Mouse (Mus musculus): ENCODE data around the gene Ubiad1.

Gene Ubiad1

DNA sequence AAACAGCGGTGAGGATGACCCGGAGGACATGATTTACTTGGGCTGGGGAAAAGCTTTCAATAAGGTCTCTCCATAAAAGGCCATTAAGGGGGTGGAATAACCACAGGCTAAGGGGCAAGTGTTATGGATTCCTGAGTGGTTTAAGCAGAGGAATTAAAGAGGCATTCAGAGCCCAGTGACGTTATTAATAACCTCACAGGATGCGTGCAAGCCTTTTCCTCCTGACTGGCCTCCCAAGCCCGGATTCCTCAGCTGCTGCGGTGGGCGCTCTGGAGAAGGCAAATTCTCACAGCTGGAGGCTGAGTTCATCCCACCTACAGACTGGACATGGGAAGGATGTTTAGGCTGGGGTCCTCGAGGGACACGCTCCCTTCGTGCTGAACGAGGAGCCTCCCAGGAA lies 39.8 kb downstream of the Ubiad1 start:
- peak; percentile 57 for DNase-seq (ENCODE audit: inconsistent ontology term)

GRCm38 (mm10) chr4:148403402-148403801 lies 41.2 kb downstream of the Ubiad1 start:
- no peak for DNase-seq (ENCODE audit: inconsistent ontology term)

DNA sequence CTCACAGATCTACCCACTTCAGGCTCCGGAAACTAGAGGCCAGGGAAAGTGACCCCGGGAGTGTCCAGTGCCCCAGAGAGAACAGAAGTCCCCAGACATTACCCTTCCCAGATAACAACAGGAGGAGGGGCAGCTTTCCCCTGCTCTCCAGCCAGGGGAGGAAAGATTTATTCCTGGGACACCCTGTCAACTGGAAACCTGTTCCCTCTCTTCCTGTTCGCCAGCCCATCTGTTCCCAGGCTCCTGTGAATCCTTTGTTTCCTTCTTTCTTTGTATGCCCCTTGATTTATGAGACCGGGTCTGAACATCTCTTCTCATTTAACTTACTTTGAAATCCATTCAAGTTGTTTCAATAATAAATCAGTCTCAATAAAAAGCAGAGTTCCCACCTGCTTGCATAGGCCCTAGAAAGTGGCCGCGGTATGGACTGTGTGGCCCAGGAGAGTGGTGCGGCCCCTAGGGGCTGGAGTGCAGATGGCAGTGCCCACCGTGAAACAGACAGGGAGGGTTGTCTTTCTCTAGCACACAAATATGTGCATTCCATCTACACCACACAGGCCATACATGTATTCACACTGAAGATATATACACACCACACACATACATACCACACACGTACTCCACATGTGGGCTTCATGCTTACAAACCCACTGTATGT lies 45.0 kb downstream of the Ubiad1 start:
- no peak for DNase-seq (ENCODE audit: inconsistent ontology term)

- DNase-seq (ENCODE audit: inconsistent ontology term) = no peak
Measured at GRCm38 (mm10) chr4:148397531-148398287, 46.9 kb downstream of the Ubiad1 start.

DNA sequence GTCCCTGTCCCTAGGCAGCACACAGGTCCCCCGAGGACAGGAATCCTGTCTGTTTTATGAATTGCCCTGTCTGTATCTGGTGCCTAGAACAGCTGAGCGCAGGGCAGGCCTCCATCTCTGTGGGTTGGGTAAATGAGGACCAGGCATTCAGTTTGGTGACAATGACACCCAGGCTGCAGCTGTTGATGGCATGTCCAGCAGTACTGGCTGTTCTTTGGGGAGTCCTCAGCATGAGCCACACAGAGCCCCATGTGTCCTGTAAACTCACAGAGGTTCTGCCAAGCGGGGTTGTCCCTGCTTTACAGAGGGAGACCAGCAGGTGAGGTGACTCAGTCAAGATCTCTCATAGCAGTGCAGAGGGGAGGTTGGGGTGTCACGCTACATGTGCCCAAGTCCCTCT lies 47.5 kb downstream of the Ubiad1 start:
- peak; percentile 35 for DNase-seq (ENCODE audit: inconsistent ontology term)

DNA sequence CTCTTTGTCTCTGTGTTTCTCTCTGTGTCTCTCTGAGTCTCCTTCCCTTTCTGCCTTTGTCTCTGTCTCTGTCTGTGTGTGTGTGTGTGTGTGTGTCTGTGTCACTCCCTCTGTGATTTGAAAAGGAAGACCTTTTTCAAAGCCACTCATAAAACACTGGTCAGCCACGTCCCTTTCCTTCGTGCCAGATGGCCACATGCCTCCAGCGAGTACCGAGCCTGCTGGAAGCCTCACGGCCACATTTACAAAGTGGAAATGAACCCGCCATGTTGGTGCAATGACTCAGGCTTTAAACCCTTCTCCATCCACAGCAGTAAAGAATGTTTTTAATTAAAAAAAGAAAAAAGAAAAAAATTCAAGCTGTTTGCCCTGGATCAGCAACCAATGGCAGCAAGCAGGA lies 48.7 kb downstream of the Ubiad1 start:
- DNase-seq (ENCODE audit: inconsistent ontology term) = no peak

GRCm38 (mm10) chr4:148395198-148395597 lies 49.4 kb downstream of the Ubiad1 start:
- no peak for DNase-seq (ENCODE audit: inconsistent ontology term)

- no peak for DNase-seq (ENCODE audit: inconsistent ontology term)
Measured at GRCm38 (mm10) chr4:148391714-148392310, 52.8 kb downstream of the Ubiad1 start.

- DNase-seq (ENCODE audit: inconsistent ontology term) = no peak
Measured at GRCm38 (mm10) chr4:148389635-148390034, 54.9 kb downstream of the Ubiad1 start.

DNA sequence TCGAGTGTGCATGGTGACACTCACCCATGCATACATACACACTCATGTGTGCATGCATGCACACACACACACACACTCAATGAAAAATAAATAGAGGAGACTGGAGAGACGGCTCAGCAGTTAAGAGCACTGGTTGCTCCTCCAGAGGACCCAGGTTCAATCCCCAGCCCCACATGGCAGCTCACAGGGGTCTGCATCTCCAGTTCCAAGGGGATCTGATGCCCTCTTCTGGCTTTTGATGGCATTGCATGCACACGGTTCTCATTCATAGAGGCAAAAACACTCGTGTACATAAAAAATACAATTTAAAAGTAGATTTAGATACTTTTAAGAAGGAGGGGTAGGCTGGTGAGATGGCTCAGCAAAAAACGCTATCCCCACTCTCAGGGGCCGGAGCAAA lies 55.5 kb downstream of the Ubiad1 start:
- no peak for DNase-seq (ENCODE audit: inconsistent ontology term)

- no peak for DNase-seq (ENCODE audit: inconsistent ontology term)
Measured at GRCm38 (mm10) chr4:148385269-148385668, 59.3 kb downstream of the Ubiad1 start.
